Mouse (Mus musculus): ENCODE data around the gene Rassf6.

Rassf6 gene

GRCm38 (mm10) chr5:90640286-90641217, at the start of gene Rassf6:
TSS of gene Rassf6 (minus strand) at chr5:90640657.
- DNase-seq (ENCODE audit: low read depth), result peak; percentile 12

- DNase-seq (ENCODE audit: low read depth), result no peak
Measured at GRCm38 (mm10) chr5:90689426-90690128, 49.1 kb upstream of the Rassf6 start.

DNA sequence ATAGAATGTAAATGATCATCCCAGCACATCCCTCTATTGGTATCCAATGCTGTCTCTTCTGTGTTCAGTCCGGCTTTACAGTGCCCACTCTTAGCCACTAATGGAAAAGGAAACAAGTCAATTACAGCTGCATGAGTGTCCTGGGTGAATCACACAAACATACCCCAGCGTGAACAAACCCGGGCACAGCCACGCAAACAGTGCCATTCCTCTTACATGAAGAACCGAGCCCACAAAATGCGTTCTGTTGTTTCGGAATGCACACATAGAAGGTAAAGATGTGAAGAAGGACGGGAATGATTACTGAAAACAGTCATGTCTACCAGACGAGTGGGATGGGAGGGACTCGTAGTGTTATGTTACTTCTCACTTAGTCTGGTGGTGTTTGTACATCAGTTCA, 47.5 kb upstream of the Rassf6 start:
- no peak for DNase-seq (ENCODE audit: low read depth)

- no peak for DNase-seq (ENCODE audit: low read depth)
Measured at GRCm38 (mm10) chr5:90684994-90685393, 44.5 kb upstream of the Rassf6 start.

GRCm38 (mm10) chr5:90681842-90682241, 41.4 kb upstream of the Rassf6 start:
- DNase-seq (ENCODE audit: low read depth), result no peak

GRCm38 (mm10) chr5:90677560-90677959, 37.1 kb upstream of the Rassf6 start:
- DNase-seq (ENCODE audit: low read depth), result peak; percentile 12

DNA sequence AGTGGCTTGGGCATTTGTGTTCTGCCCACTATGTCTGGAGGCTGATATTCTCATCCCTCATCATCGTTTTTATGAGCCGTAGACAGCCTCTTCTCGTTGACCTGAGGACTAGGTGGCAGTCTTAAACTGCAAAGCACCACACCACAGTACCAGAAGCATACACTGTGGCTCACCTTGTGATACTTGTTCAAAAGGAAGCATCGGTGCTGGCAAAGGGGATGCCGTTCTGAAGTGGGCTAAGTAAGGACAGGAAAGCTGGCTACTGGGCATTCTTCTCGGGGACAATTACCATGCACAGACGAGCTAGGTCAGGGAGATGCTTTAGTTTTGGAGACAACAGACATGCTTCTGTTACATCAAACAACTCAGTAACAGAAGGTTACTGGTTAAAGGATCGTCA, 21.4 kb upstream of the Rassf6 start:
- DNase-seq (ENCODE audit: low read depth), result no peak

GRCm38 (mm10) chr5:90661436-90661835, 21.0 kb upstream of the Rassf6 start:
- DNase-seq (ENCODE audit: low read depth), result peak; percentile 67

- DNase-seq (ENCODE audit: low read depth), result no peak
Measured at GRCm38 (mm10) chr5:90660411-90660810, 20.0 kb upstream of the Rassf6 start.

DNA sequence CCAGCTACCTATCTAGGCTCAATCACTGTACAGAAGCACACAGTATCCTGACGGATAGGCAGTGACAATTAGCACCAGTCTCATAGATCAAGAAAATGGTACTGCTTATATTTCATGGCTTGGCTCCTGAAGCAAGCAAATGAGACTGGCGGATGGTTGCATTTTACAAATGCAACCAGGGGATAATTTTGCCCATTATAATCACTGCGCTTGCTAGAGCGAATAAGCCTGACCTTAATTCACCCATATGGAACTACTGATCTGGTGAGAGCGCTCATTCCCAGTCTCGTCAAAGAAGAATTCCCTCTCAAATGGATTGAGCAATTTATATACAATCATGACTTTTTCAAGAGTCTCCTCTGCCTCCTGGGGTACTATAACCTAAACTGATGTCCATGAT, 16.2 kb upstream of the Rassf6 start:
- no peak for DNase-seq (ENCODE audit: low read depth)

- DNase-seq (ENCODE audit: low read depth), result no peak
Measured at GRCm38 (mm10) chr5:90655891-90656290, 15.4 kb upstream of the Rassf6 start.

- no peak for DNase-seq (ENCODE audit: low read depth)
Measured at GRCm38 (mm10) chr5:90654798-90655197, 14.3 kb upstream of the Rassf6 start.

DNA sequence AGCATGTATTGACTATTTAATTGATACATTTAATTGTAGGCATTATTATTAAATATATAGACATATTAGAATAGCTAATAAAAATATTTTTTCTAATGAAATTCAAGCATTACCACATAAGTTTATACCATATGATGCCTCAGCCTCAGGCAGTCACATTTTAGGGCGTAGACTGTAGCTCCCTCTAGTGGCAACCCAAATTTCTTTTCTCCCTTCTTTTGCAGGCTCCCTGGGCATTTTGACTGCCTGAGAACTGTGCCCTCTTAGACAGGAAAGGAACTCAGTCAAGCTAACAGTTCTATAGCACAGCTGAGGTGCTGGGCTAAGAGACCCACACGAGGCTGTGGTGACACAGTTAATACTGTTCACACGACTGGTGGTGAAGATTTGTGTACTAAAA, 12.3 kb upstream of the Rassf6 start:
- peak; percentile 64 for DNase-seq (ENCODE audit: low read depth)

- DNase-seq (ENCODE audit: low read depth), result no peak
Measured at GRCm38 (mm10) chr5:90650466-90651150, 10.2 kb upstream of the Rassf6 start.

- DNase-seq (ENCODE audit: low read depth), result no peak
Measured at GRCm38 (mm10) chr5:90647473-90647872, 7.0 kb upstream of the Rassf6 start.

- DNase-seq (ENCODE audit: low read depth), result no peak
Measured at GRCm38 (mm10) chr5:90646398-90646797, 5.9 kb upstream of the Rassf6 start.

GRCm38 (mm10) chr5:90645579-90645978, 5.1 kb upstream of the Rassf6 start:
- no peak for DNase-seq (ENCODE audit: low read depth)

GRCm38 (mm10) chr5:90641218-90641610, 757 bp upstream of the Rassf6 start:
- no peak for DNase-seq (ENCODE audit: low read depth)

DNA sequence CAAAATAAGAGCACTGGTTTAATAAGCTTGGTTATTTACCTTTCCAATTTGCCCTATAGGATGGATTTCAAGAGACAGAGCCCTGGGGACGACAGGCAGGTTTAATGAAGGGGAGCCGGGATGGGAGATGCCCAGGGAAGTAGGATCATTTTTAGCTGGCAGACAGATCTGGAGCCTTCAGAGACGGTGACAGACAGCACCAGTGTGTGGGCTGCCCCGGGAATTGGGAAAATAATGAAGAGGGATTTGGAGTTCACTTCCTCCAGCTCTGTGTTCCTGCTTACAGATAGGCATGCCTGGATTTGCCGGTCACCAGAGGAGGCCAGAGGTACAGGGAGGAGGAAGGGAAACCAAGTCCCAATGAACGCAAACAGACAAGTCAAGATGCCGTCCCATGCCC, 5.6 kb downstream of the Rassf6 start:
- DNase-seq (ENCODE audit: low read depth), result no peak

- no peak for DNase-seq (ENCODE audit: low read depth)
Measured at GRCm38 (mm10) chr5:90628530-90628929, 11.9 kb downstream of the Rassf6 start.

GRCm38 (mm10) chr5:90628011-90628410, 12.4 kb downstream of the Rassf6 start:
- DNase-seq (ENCODE audit: low read depth), result no peak

- DNase-seq (ENCODE audit: low read depth), result no peak
Measured at GRCm38 (mm10) chr5:90627423-90627822, 13.0 kb downstream of the Rassf6 start.

Measured in induced T-regulatory cell, adult 2 months (primary cell).